Mouse (Mus musculus) ES-E14 (cell line): Measurements from ENCODE around the gene Slc16a10. TPM values are rescaled to one million over a fixed set of nuclear protein-coding genes. Genes with fewer than 3 reads are reported as not detected.

Experiments used
- DNase-seq: peaks from one replicate; pipeline ENCODE4 v3.0.0-alpha.2; 2013; ENCODE audit warnings: low read depth, low spot score
- H3K27ac ChIP-seq: 2 replicates; pipeline ENCODE4 v1.5.1; 2012; ENCODE audit warnings: low read depth, mild to moderate bottlenecking, low read length, moderate library complexity, mixed read lengths; ENCODE audit not compliant: poor library complexity, insufficient read depth, severe bottlenecking
- H3K36me3 ChIP-seq: 2 replicates; pipeline ENCODE4 v1.6.1; 2012; ENCODE audit warnings: mild to moderate bottlenecking, low read length, moderate library complexity, mixed read lengths; ENCODE audit not compliant: control insufficient read depth, poor library complexity, insufficient read depth, severe bottlenecking
- H3K4me1 ChIP-seq, 2 experiments: fragments of 150-350 bp in 1 of 2; sonication (generic) in 1 of 2; 2 replicates each; pipeline ENCODE4 v1.6.1; 2012; ENCODE audit warnings: low read length in 2 of 2, mild to moderate bottlenecking in 1 of 2, mixed read lengths in 1 of 2; ENCODE audit not compliant: control insufficient read depth in 2 of 2, insufficient read depth in 2 of 2, poor library complexity in 1 of 2
- H3K4me3 ChIP-seq, 2 experiments: fragments of 150-350 bp in 1 of 2; sonication (generic) in 1 of 2; 2 replicates each; pipeline ENCODE4 v1.5.1; 2012; ENCODE audit warnings: low read length in 2 of 2, low read depth in 1 of 2, mild to moderate bottlenecking in 1 of 2, mixed read lengths in 1 of 2; ENCODE audit not compliant: insufficient read depth in 1 of 2, poor library complexity in 1 of 2, severe bottlenecking in 1 of 2
- H3K9ac ChIP-seq: 2 replicates; pipeline ENCODE4 v1.6.1; 2012; ENCODE audit warnings: low read depth, mild to moderate bottlenecking, low read length, mixed read lengths; ENCODE audit not compliant: poor library complexity, insufficient read depth, severe bottlenecking
- H3K9me3 ChIP-seq: fragments of 150-350 bp; sonication (generic); 2 replicates; pipeline ENCODE4 v1.6.1; 2012; ENCODE audit warnings: low read depth, mild to moderate bottlenecking, low read length; ENCODE audit not compliant: control insufficient read depth, insufficient read depth
- CHD2 ChIP-seq: IDR thresholded peaks from 2 replicates; pipeline ENCODE4 v1.6.1; 2014; ENCODE audit warnings: mild to moderate bottlenecking, low read depth, low read length, inconsistent platforms
- HCFC1 ChIP-seq: IDR thresholded peaks from 2 replicates; pipeline ENCODE4 v1.6.1; 2012; ENCODE audit warnings: low read length, inconsistent platforms, borderline replicate concordance; ENCODE audit not compliant: insufficient read depth
- MAFK ChIP-seq: IDR thresholded peaks from 2 replicates; pipeline ENCODE4 v1.6.1; 2014; ENCODE audit warnings: mild to moderate bottlenecking, low read depth, low read length, inconsistent platforms; ENCODE audit not compliant: insufficient read depth
- ZC3H11A ChIP-seq: IDR thresholded peaks from 2 replicates; pipeline ENCODE4 v1.6.1; 2012; ENCODE audit warnings: low read depth, mild to moderate bottlenecking, inconsistent platforms, low read length, borderline replicate concordance
- ZNF384 ChIP-seq: IDR thresholded peaks from 2 replicates; pipeline ENCODE4 v1.6.1; 2012; ENCODE audit warnings: low read depth, low read length, inconsistent platforms
- in situ Hi-C, 2 experiments: fragments of 600-800 bp; cut with MboI; formaldehyde crosslinking; loops; one replicate each; pipeline ENCODE4 v1.15.1; 2025; ENCODE audit warnings: low sequenced_read_pairs in 2 of 2, inconsistent platforms in 1 of 2; ENCODE audit not compliant: unreplicated experiment in 2 of 2
- total RNA-seq: library from RNA; depleted of rRNA; stranded (reverse); fragments of 300-350 nt; gene quantifications from 2 replicates; pipeline ENCODE4 v1.2.3, GENCODE M21; 2012

The Slc16a10 gene
- total RNA-seq, 1 experiment = 6.2 TPM

DNA sequence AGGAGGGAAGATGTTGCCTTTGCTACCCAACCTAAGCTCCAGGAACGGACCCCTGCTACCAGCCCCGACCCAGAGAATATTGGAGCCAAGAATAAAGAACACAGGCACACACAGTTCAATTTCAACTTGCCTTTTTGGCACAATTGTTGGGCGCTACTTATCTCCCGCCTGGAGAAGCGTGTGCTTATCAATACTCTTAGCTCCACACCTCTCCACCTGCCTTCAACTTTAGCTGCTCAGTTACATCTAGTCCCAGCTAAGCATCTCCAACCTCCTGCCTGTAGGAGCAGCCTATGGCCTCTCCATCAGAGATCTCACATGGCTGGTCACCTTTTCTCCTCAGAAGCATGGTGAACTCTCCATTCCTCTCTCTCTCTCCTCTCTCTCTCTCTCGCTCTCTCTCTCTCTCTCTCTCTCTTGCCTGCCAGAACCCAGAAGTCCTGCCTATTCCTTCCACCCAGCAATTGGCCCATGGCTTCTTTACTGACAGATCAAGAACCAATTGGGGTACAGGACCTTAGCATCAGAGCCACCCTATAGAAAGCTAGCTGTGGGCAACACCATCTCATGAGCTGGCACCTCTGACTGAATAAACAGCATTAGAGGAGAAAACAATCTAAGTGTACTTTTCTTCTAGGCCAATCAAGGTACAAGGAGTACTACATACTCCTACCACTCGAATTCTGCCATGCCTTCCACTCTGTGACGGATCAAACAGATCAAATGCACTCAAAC, 5.4 kb upstream of the Slc16a10 start:
- no peak for DNase-seq
- in situ Hi-C loops = no loop called here
- H3K4me3 ChIP-seq = no peak overlapping the region
- no peaks in the 10 kb centered on the region for H3K36me3 ChIP-seq
- no peaks in the 10 kb centered on the region for H3K9me3 ChIP-seq
- TF ChIP-seq HCFC1 (no peak), MAFK (no peak), ZNF384 (no peak), ZC3H11A (no peak), CHD2 (no peak)
- no peaks in the 10 kb centered on the region for H3K4me1 ChIP-seq
- no peak overlapping the region for H3K27ac ChIP-seq
- no peak overlapping the region for H3K9ac ChIP-seq

DNA sequence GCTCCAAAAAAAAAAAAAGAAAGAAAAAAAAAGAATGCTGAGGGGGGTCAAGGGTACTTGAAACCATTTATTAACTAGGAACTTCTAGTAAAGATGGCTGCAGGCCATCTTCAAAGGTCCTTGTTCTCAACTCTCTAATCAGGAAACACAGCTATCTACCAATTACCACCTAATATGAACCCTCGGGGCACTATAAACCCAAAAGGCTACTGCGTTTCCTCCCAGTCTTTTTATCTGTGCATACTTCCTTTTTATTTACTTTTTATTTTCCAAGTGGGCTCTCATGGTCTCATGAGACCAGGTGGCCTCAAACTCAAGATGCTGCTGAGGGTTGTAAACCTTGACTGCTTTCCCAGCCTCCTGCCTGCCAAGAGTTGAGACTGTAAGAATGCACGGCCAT, 4.4 kb upstream of the Slc16a10 start:
- H3K9me3 ChIP-seq = no peaks in the 10 kb centered on the region
- no peak overlapping the region for H3K27ac ChIP-seq
- H3K4me1 ChIP-seq = no peaks in the 10 kb centered on the region
- no peak overlapping the region for H3K9ac ChIP-seq
- H3K36me3 ChIP-seq = no peaks in the 10 kb centered on the region
- in situ Hi-C loops = no loop called here
- TF ChIP-seq MAFK (no peak), CHD2 (no peak), ZC3H11A (no peak), ZNF384 (no peak), HCFC1 (no peak)
- no peak overlapping the region for H3K4me3 ChIP-seq
- DNase-seq = no peak

DNA sequence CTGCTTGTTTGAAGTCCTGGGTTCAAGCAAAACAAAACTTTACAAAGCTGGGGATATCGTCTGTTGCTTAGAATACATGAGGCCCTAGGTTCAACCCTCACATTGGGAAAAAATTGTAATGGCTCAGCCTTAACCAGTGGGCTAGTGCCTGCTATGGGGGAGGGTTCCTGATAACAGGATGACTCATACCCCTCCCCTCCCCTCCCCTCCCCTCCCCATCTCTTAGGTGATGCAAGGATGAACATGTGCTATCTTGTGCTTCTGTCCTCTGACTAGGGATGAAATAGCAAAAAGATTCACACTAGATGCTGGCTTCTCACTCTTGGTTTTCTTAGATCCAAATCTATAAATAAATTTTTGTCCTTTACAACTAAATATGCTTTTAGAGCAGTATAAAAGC, 2.8 kb upstream of the Slc16a10 start:
- H3K36me3 ChIP-seq = no peaks in the 10 kb centered on the region
- DNase-seq = no peak
- no peak overlapping the region for H3K27ac ChIP-seq

DNA sequence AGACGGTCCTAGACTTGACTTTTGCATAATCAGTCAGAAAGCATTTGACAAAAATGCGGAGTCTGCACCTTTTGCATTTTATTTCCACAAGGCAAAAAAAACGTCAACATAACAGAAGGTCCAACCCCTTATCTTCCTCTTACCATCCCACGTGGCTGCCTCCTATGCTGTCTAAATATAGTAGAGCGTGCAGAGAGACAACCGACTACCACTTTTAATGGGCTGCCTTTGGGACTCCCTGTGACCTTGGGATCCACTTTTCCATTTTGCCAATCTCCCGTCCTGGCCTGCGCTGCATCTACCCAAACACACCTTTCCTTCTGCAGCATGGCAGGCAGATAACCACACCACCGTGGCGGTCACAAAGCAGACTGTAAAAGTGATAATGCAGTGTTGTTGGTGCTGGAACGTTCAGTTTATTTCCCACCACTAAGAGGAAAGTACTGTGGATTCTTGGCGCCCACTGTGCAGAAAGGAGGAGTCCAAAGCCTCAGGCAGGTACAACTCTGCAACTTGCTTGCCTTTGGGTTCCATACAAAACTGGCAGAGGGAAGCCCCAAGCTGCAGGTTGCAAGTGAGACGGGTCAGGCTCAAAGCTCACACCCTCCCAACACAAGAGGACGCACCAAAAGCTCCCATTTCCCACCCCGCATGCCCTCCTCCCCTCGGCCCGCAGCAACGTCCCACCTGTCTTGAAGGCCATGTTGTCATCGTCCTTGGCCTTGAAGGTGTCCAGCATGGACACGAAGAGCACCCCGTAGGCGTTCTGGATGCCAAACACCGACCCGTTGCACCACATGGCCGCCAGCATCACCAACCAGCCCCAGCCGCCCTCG, 824 bp downstream of the Slc16a10 start:
- H3K27ac ChIP-seq = no peak overlapping the region
- peaks cover 0 to 2% of the 10 kb centered on the region in 2 experiments; a peak in 1 of 4 replicates for H3K4me1 ChIP-seq
- peak; percentile 9 for DNase-seq
- peak overlapping the region; percentile 79 for H3K9ac ChIP-seq
- TF ChIP-seq ZNF384 = no peak
- TF ChIP-seq HCFC1 = no peak
- H3K4me3 ChIP-seq = peak overlapping the region; percentile 85 to 90
- no peaks in the 10 kb centered on the region for H3K9me3 ChIP-seq
- in situ Hi-C loops = no loop called here
- no peaks in the 10 kb centered on the region for H3K36me3 ChIP-seq

More for the DNA sequence above, 2.8 kb upstream of the Slc16a10 start:
- no peak overlapping the region for H3K9ac ChIP-seq
- no peaks in the 10 kb centered on the region for H3K9me3 ChIP-seq
- peaks cover 0 to 2% of the 10 kb centered on the region in 2 experiments; a peak in 1 of 4 replicates for H3K4me1 ChIP-seq
- in situ Hi-C loops = no loop called here
- TF ChIP-seq ZC3H11A (no peak), CHD2 (no peak), ZNF384 (no peak), HCFC1 (no peak), MAFK (no peak)
- no peak overlapping the region for H3K4me3 ChIP-seq
